Comparison of ENCODE assay signal across 7 mouse cellular contexts in genomic region chr7:78578111-78578460, GRCm38 (mm10).
DNase-seq lines count a peak whose midpoint lies in the region; ATAC-seq lines count a peak whose summit lies in the region.

No protein-coding gene starts in this region.

- DNase-seq in right cerebral cortex, adult 18-20 months, result peak; percentile 52
- no peak for DNase-seq in right cerebral cortex, postnatal 4 days
- peak; percentile 68 for DNase-seq in embryo, embryonic 10 days (ENCODE audit: low spot score)
- peak; percentile 51 for DNase-seq in right cerebral cortex, postnatal 14 days
- no peak for DNase-seq in testis, postnatal 10 days (ENCODE audit: low spot score)

- no peaks in the 10 kb centered on the region for H3K36me3 ChIP-seq in hindbrain, embryonic 15.5 days
- H3K36me3 ChIP-seq in liver, embryonic 15.5 days (replicated peaks), result no peaks in the 10 kb centered on the region

- peak overlapping the region; percentile 73 for H3K4me3 ChIP-seq in hindbrain, embryonic 15.5 days
- H3K4me3 ChIP-seq in liver, embryonic 15.5 days (replicated peaks), result peak overlapping the region; percentile 15; the same call in 1 of the 2 replicates

- peak overlapping the region; percentile 85 for H3K4me2 ChIP-seq in hindbrain, embryonic 15.5 days
- peak overlapping the region; percentile 37 for H3K4me2 ChIP-seq in liver, embryonic 15.5 days

- no peaks in the 10 kb centered on the region for H3K9me3 ChIP-seq in hindbrain, embryonic 15.5 days
- no peaks in the 10 kb centered on the region for H3K9me3 ChIP-seq in liver, embryonic 15.5 days (replicated peaks)

- peaks cover 47% of the 10 kb centered on the region for H3K4me1 ChIP-seq in hindbrain, embryonic 15.5 days (replicated peaks)
- H3K4me1 ChIP-seq in liver, embryonic 15.5 days (replicated peaks), result no peaks in the 10 kb centered on the region

- H3K9ac ChIP-seq in hindbrain, embryonic 15.5 days, result peak overlapping the region; percentile 88
- H3K9ac ChIP-seq in liver, embryonic 15.5 days, result no peak overlapping the region

- H3K27me3 ChIP-seq in hindbrain, embryonic 15.5 days, result peaks cover 7% of the 10 kb centered on the region; the same call in 1 of the 2 replicates
- peaks cover 91% of the 10 kb centered on the region for H3K27me3 ChIP-seq in liver, embryonic 15.5 days

- 0% methylated on average over 19 of the region's 23 CpGs for WGBS in hindbrain, embryonic 15.5 days
- WGBS in liver, embryonic 15.5 days (ENCODE audit: insufficient replicate concordance), result 0% methylated on average over 20 of the region's 23 CpGs

- ATAC-seq in hindbrain, embryonic 15.5 days (ENCODE audit: low FRiP score, low read depth), result peak; percentile 65
- no peak for ATAC-seq in liver, embryonic 15.5 days (ENCODE audit: insufficient read depth)

- H3K27ac ChIP-seq in hindbrain, embryonic 15.5 days (replicated peaks), result peak overlapping the region; percentile 95
- no peak overlapping the region for H3K27ac ChIP-seq in liver, embryonic 15.5 days (replicated peaks)

Comparison
In these comparisons a context has a peak if more than half of its experiments do, and no peak if none do; other contexts are left out.
1. DNase-seq: peak in right cerebral cortex, adult 18-20 months (single experiment), embryo, embryonic 10 days (single experiment) and right cerebral cortex, postnatal 14 days (single experiment); none in right cerebral cortex, postnatal 4 days (single experiment) and testis, postnatal 10 days (single experiment).